Mouse (Mus musculus) intestine, embryonic 14.5 days (tissue): Measurements from ENCODE around the gene Lmod1. TPM values are rescaled to one million over a fixed set of nuclear protein-coding genes. Genes with fewer than 3 reads are reported as not detected.

Experiments
- ATAC-seq: fragments of 200-750 bp; cut with Nextera tagmentation; replicated peaks from 2 replicates; pipeline ENCODE4 v1.8.0; 2017; ENCODE audit warnings: low read depth, moderate number of reproducible peaks, moderate TSS enrichment, moderate library complexity; ENCODE audit not compliant: low FRiP score, low TSS enrichment
- DNase-seq: peaks from one replicate; pipeline ENCODE4 v3.0.0-alpha.2; 2018; ENCODE audit warnings: low spot score
- H3K27ac ChIP-seq: fragments of 300-500 bp; sonication (generic); 2 replicates; pipeline ENCODE4 v1.5.1; 2014; ENCODE audit warnings: low read depth, mild to moderate bottlenecking, control low read depth
- H3K27me3 ChIP-seq: fragments of 300-500 bp; sonication (generic); replicated peaks from 2 replicates; pipeline ENCODE4 v1.6.1; 2014; ENCODE audit warnings: low read length, control low read depth; ENCODE audit not compliant: control insufficient read depth, insufficient read depth
- H3K36me3 ChIP-seq: fragments of 300-500 bp; sonication (generic); 2 replicates; pipeline ENCODE4 v1.6.1; 2014; ENCODE audit warnings: low read length, control low read depth; ENCODE audit not compliant: control insufficient read depth, insufficient read depth
- H3K4me1 ChIP-seq: fragments of 300-500 bp; sonication (generic); replicated peaks from 2 replicates; pipeline ENCODE4 v1.6.1; 2014; ENCODE audit warnings: low read length, control low read depth, mixed read lengths; ENCODE audit not compliant: control insufficient read depth, insufficient read depth
- H3K4me2 ChIP-seq: fragments of 300-500 bp; sonication (generic); 2 replicates; pipeline ENCODE4 v1.6.1; 2014; ENCODE audit warnings: low read length
- H3K4me3 ChIP-seq: fragments of 300-500 bp; sonication (generic); 2 replicates; pipeline ENCODE4 v1.5.1; 2014; ENCODE audit warnings: low read depth, low read length, control low read depth, mixed read lengths
- H3K9ac ChIP-seq: fragments of 300-500 bp; sonication (generic); 2 replicates; pipeline ENCODE4 v1.6.1; 2014; ENCODE audit warnings: mild to moderate bottlenecking, low read length
- H3K9me3 ChIP-seq: fragments of 300-500 bp; sonication (generic); 2 replicates; pipeline ENCODE4 v1.6.1; 2016; ENCODE audit warnings: low read length, control low read depth; ENCODE audit not compliant: control insufficient read depth
- WGBS: fragments of 180-500 bp; shearing (Covaris S2); extraction: QIAGEN DNeasy Blood & Tissue Kit; methylation state at CpG from one replicate; pipeline ENCODE4 v1.1.7; 2014; 5-methylcytosine and 5-hydroxymethylcytosine counted together
- polyA plus RNA-seq: library from polyadenylated mRNA; unstranded; fragments of >200 nt; fragmentation: Nextera tagmentation; extraction: Ambion mirVana; gene quantifications from 2 replicates; pipeline ENCODE4 v1.2.1, GENCODE M21; 2014

Gene Lmod1
- polyA plus RNA-seq, 1 experiment from 2014 or later: 10.1 TPM

DNA sequence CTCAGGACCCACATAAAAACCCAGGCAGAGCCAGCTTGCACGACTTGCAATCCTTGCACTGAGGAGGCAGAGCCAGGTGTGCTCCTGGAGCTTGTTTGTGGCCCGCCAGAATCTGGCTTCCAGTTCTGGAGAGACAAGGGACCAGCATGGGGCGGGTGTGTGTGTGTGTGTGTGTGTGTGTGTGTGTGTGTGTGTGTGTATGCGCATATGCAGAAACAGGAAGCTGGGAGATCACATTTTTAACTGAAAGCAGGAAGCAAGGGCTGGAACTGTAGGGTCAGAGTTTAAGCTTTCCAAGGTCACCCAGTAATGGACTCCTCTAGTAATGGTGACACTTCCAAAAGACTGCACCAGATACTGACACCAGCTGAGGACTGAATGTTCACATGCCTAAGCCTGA, 19.4 kb downstream of the Lmod1 start:
- Histone ChIP-seq H3K4me3 (no peak overlapping the region), H3K4me1 (no peaks in the 10 kb centered on the region), H3K9ac (no peak overlapping the region), H3K36me3 (no peaks in the 10 kb centered on the region), H3K4me2 (no peak overlapping the region), H3K27ac (no peak overlapping the region), H3K9me3 (no peaks in the 10 kb centered on the region), H3K27me3 (no peaks in the 10 kb centered on the region)
- WGBS: 57% methylated on average over 4 of the region's 4 CpGs
- DNase-seq (no peak), ATAC-seq (no peak)

DNA sequence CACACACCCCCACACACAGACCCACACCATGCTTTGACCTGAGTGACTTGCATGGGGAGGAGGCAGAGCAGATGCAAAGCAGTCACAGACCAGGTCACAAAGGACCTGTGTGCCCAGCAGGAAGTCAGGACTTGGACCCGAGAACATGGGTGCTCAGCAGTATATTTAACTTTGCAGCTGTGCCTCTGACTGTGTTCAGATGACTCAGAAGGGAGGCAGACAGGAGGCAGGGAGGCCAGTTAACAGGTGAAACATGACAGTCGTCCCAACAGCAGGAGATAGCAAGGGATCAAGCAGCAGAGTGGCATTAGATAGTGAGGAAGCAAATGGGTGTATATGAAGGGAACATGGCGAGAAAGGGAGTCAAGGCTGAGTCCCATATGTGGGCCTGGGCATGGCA, 22.3 kb downstream of the Lmod1 start:
- WGBS: 63% methylated on average over 3 of the region's 3 CpGs
- no peak overlapping the region for H3K4me2 ChIP-seq
- H3K9ac ChIP-seq: no peak overlapping the region
- no peaks in the 10 kb centered on the region for H3K4me1 ChIP-seq
- DNase-seq: no peak
- no peak overlapping the region for H3K4me3 ChIP-seq
- ATAC-seq: no peak
- no peaks in the 10 kb centered on the region for H3K9me3 ChIP-seq
- no peaks in the 10 kb centered on the region for H3K36me3 ChIP-seq
- H3K27ac ChIP-seq: no peak overlapping the region
- H3K27me3 ChIP-seq: no peaks in the 10 kb centered on the region

- H3K27ac ChIP-seq: 0 out of 2 replicates have a peak overlapping the region, but pooled peaks have one; percentile 0
- no peak for ATAC-seq
Measured at GRCm38 (mm10) chr1:135347498-135348169, 23.0 kb downstream of the Lmod1 start.

DNA sequence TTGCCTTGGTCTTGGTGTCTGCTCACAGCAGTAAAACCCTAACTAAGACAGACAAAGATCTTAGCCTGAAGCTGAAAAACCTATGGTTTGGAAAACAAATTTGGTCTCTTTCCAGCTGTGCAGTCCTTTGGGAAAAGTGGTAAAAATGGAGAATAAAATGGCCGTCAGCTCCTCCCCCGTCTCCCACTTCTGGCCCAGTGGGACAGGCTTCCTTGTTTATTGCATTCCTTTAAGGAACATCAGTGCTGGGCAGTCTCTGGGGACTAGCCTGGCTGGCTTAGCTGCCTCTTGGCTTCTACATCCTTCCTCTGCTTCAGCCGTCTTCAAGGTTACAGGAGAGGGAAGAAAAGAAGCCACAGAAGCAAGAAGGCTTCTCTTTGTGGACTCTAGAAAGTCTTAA, 27.3 kb downstream of the Lmod1 start:
- Histone ChIP-seq H3K4me2 (no peak overlapping the region), H3K27me3 (no peaks in the 10 kb centered on the region), H3K4me1 (no peaks in the 10 kb centered on the region), H3K9me3 (no peaks in the 10 kb centered on the region), H3K27ac (no peak overlapping the region), H3K36me3 (no peaks in the 10 kb centered on the region), H3K4me3 (no peak overlapping the region), H3K9ac (no peak overlapping the region)
- WGBS: 67% methylated on average over 3 of the region's 3 CpGs
- DNase-seq (no peak), ATAC-seq (no peak)

More at GRCm38 (mm10) chr1:135347498-135348169, 23.0 kb downstream of the Lmod1 start:
- DNase-seq: no peak
- H3K9me3 ChIP-seq: no peaks in the 10 kb centered on the region
- H3K9ac ChIP-seq: no peak overlapping the region
- H3K36me3 ChIP-seq: no peaks in the 10 kb centered on the region
- H3K4me3 ChIP-seq: no peak overlapping the region
- H3K27me3 ChIP-seq: no peaks in the 10 kb centered on the region
- no peaks in the 10 kb centered on the region for H3K4me1 ChIP-seq
- 37% methylated on average over 4 of the region's 4 CpGs for whole genome bisulfite sequencing
- H3K4me2 ChIP-seq: no peak overlapping the region

DNA sequence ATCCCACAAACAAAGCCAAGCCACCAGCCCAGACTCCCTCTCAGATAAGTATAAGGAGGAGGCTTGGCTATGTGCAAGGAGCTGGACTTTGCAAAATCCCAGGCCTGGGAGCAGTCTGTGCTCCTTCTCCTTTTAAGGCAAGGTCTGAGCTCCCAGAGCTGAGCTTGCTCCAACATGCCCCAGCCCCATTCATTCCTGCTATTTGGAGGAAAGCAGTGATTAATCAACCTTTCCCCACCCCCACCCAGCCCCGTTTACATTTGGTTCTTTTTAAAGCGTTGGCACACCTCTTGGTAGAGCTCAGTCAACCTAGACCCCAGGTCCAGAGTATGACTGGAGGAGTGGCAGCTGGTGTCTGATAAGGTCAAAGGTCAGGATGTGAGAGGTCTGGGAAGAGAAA, 34.5 kb downstream of the Lmod1 start:
- ATAC-seq (peak; percentile 76), DNase-seq (no peak)
- H3K27me3 ChIP-seq: no peaks in the 10 kb centered on the region
- H3K4me3 ChIP-seq: no peak overlapping the region
- no peaks in the 10 kb centered on the region for H3K9me3 ChIP-seq
- H3K9ac ChIP-seq: no peak overlapping the region
- 0 out of 2 replicates have a peak, but pooled peaks cover 8% of the 10 kb centered on the region for H3K4me1 ChIP-seq
- no peaks in the 10 kb centered on the region for H3K36me3 ChIP-seq
- H3K4me2 ChIP-seq: no peak overlapping the region
- WGBS: 23% methylated on average over 2 of the region's 2 CpGs
- peak overlapping the region; percentile 79 for H3K27ac ChIP-seq

DNA sequence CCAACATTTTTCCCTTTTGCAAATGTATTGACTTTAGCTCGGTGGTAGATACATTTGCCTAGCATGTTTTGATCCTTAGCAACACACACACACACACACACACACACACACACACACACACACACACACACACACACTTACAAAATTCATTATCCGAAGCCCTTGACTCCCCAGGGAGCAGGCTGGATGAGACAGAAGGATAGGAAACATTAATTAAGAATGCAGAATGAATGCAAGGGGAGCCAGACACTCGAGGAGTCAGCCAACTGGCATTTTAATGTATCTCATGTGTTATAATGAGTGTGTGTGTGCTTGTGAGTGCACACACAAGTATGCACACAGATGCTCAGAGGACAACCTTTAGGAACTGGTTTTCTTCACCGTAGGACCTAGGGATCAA, 36.9 kb downstream of the Lmod1 start:
- 80% methylated on average over 4 of the region's 4 CpGs for WGBS

DNA sequence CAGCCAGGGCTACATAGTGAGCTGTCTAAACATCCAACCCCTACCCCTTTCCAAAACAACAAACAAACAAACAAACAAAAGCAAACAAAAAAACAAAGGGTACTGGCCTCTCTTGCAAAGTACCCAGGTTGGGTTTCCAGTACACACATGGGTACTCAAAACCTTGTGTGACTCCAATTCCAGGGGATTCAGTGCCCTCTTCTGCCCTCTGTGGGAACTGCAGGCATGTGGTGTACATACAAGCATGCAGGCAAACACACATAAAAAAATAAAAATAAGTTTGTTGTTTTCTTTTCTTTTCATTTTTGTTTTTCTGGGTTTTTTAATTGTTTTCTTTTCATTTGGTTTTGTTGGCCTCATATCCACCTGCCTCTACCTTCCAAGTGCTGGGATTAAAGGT, 37.5 kb downstream of the Lmod1 start:
- Histone ChIP-seq H3K36me3 (no peaks in the 10 kb centered on the region), H3K9me3 (no peaks in the 10 kb centered on the region), H3K4me2 (no peak overlapping the region), H3K4me1 (0 out of 2 replicates have a peak, but pooled peaks cover 8% of the 10 kb centered on the region), H3K9ac (no peak overlapping the region), H3K4me3 (no peak overlapping the region), H3K27me3 (no peaks in the 10 kb centered on the region), H3K27ac (no peak overlapping the region)
- DNase-seq (no peak), ATAC-seq (no peak)

More for the DNA sequence above, 36.9 kb downstream of the Lmod1 start:
- ATAC-seq: no peak
- H3K27me3 ChIP-seq: no peaks in the 10 kb centered on the region
- no peak overlapping the region for H3K4me3 ChIP-seq
- 0 out of 2 replicates have a peak, but pooled peaks cover 8% of the 10 kb centered on the region for H3K4me1 ChIP-seq
- no peak overlapping the region for H3K4me2 ChIP-seq
- no peaks in the 10 kb centered on the region for H3K36me3 ChIP-seq
- no peak overlapping the region for H3K27ac ChIP-seq
- no peaks in the 10 kb centered on the region for H3K9me3 ChIP-seq
- DNase-seq: no peak
- H3K9ac ChIP-seq: no peak overlapping the region

- Histone ChIP-seq H3K4me1 (0 out of 2 replicates have a peak, but pooled peaks cover 6% of the 10 kb centered on the region), H3K4me2 (no peak overlapping the region), H3K9ac (no peak overlapping the region), H3K4me3 (no peak overlapping the region), H3K36me3 (no peaks in the 10 kb centered on the region), H3K27me3 (no peaks in the 10 kb centered on the region), H3K27ac (no peak overlapping the region), H3K9me3 (no peaks in the 10 kb centered on the region)
- no peak for DNase-seq
- WGBS: 79% methylated on average over 8 of the region's 8 CpGs
- ATAC-seq: no peak
Measured at GRCm38 (mm10) chr1:135363446-135363845, 38.8 kb downstream of the Lmod1 start.

GRCm38 (mm10) chr1:135366380-135366779, 41.8 kb downstream of the Lmod1 start:
- ATAC-seq (no peak), DNase-seq (no peak)
- H3K9ac ChIP-seq: no peak overlapping the region
- no peak overlapping the region for H3K4me3 ChIP-seq
- H3K36me3 ChIP-seq: no peaks in the 10 kb centered on the region
- no peak overlapping the region for H3K27ac ChIP-seq
- H3K27me3 ChIP-seq: no peaks in the 10 kb centered on the region
- H3K4me1 ChIP-seq: peaks cover 3% of the 10 kb centered on the region
- no peaks in the 10 kb centered on the region for H3K9me3 ChIP-seq
- H3K4me2 ChIP-seq: no peak overlapping the region
